Mouse (Mus musculus) heart, embryonic 15.5 days (tissue): ENCODE results near the gene Cacna2d4. TPM values are rescaled to one million over a fixed set of nuclear protein-coding genes. Genes with fewer than 3 reads are reported as not detected.

Source experiments
- ATAC-seq: fragments of 200-750 bp; cut with Nextera tagmentation; replicated peaks from 2 replicates; pipeline ENCODE4 v1.8.0; 2017; ENCODE audit warnings: low read depth, moderate TSS enrichment; ENCODE audit not compliant: insufficient number of reproducible peaks, insufficient read depth, low FRiP score
- H3K27ac ChIP-seq: fragments of 300-500 bp; sonication (generic); 2 replicates; pipeline ENCODE4 v1.5.1; 2015; ENCODE audit warnings: mild to moderate bottlenecking, inconsistent platforms
- H3K27me3 ChIP-seq: fragments of 300-500 bp; sonication (generic); 2 replicates; pipeline ENCODE4 v1.6.1; 2015; ENCODE audit warnings: inconsistent platforms
- H3K36me3 ChIP-seq: fragments of 300-500 bp; sonication (generic); 2 replicates; pipeline ENCODE4 v1.6.1; 2015; ENCODE audit warnings: mild to moderate bottlenecking, inconsistent platforms
- H3K4me1 ChIP-seq: fragments of 300-500 bp; sonication (generic); replicated peaks from 2 replicates; pipeline ENCODE4 v1.6.1; 2015; ENCODE audit warnings: inconsistent platforms
- H3K4me2 ChIP-seq: fragments of 300-500 bp; sonication (generic); 2 replicates; pipeline ENCODE4 v1.6.1; 2015; ENCODE audit warnings: inconsistent platforms, mild to moderate bottlenecking, moderate library complexity
- H3K4me3 ChIP-seq: fragments of 300-500 bp; sonication (generic); 2 replicates; pipeline ENCODE4 v1.5.1; 2015; ENCODE audit warnings: mild to moderate bottlenecking, inconsistent platforms
- H3K9ac ChIP-seq: fragments of 300-500 bp; sonication (generic); 2 replicates; pipeline ENCODE4 v1.6.1; 2015; ENCODE audit warnings: mild to moderate bottlenecking, inconsistent platforms
- H3K9me3 ChIP-seq: fragments of 300-500 bp; sonication (generic); replicated peaks from 2 replicates; pipeline ENCODE4 v1.6.1; 2016; ENCODE audit warnings: inconsistent platforms
- WGBS: fragments of 180-500 bp; shearing (Covaris S2); methylation state at CpG from one replicate; pipeline ENCODE4 v1.1.7; 2015; ENCODE audit warnings: mixed read lengths; 5-methylcytosine and 5-hydroxymethylcytosine counted together
- polyA plus RNA-seq: library from polyadenylated mRNA; unstranded; fragments of >200 nt; fragmentation: Nextera tagmentation; extraction: Ambion mirVana; gene quantifications from 2 replicates; pipeline ENCODE4 v1.2.1, GENCODE M21; 2015

The Cacna2d4 gene
- polyA plus RNA-seq, 1 experiment from 2014 or later, result not detected

DNA sequence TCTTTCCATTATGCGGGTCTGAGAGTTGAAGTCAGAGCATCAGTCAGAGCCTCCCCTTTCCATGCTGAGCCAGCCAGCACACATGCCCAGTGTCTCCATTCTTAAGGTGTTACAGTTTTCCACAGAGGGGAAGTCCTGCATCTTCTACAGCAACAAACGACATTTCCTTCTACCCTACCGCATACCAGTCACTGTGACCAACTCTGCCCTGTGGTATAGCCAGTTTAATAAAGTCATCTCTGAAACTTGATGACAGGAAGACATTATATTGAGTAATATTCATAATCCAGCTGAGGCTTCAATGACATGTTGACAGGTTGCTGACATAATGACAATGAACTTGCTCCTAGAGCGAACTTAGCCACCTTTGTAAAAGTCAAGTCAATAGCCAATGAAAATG lies 154.4 kb downstream of the Cacna2d4 start:
- Histone ChIP-seq H3K27ac (no peak overlapping the region), H3K36me3 (no peaks in the 10 kb centered on the region), H3K9ac (no peak overlapping the region), H3K4me2 (no peak overlapping the region), H3K27me3 (no peaks in the 10 kb centered on the region), H3K4me3 (no peak overlapping the region), H3K9me3 (no peaks in the 10 kb centered on the region), H3K4me1 (peaks cover 16% of the 10 kb centered on the region)
- ATAC-seq, result no peak
- 81% methylated on average over 4 of the region's 4 CpGs for WGBS

GRCm38 (mm10) chr6:119392836-119393235 lies 156.5 kb downstream of the Cacna2d4 start:
- no peak overlapping the region for H3K9ac ChIP-seq

DNA sequence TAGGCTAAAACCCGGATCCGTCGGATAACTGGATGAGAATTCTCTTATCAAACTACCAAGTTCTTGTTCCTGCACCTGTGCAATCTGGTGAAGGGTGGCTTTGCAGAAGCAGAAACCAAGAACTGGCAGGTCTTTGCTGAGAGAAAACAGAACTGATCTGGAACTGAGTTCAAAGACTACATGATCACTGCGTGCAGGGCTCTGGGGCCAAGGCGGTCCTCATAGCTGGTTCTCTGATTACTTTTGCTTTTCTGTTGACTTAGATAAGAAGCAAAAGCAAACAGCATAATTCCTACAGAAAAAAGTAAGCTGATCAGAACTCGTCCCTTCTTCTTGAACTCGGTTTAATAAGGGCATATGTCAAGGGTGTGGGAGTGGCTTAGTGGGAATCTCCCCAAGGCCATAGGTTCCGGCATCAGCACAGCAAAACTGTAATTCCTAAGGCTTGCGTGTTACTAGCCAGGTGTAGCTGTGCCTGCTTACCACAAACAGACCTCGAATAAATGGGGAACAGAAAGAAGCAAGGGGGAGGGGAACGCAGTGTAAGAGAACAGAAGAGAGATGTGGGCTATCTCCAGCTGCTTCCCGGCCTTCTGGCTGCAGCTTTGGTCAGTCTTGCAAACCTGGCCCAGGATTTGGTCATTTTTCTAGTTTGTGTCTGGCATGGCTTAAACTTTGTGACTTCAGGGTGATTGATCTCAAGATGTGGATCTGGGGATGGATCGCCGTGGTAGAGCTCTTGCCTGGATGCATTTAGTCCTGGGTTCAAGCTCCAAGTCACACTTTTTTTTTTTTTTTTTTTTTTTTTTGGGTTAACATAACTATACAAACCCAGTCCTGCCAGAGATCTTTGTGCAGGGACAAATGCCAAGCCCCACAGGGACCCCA lies 159.3 kb downstream of the Cacna2d4 start:
- Histone ChIP-seq H3K9me3 (no peaks in the 10 kb centered on the region), H3K36me3 (no peaks in the 10 kb centered on the region; the same call in 1 of the 2 replicates), H3K9ac (no peak overlapping the region), H3K4me1 (peaks cover 7% of the 10 kb centered on the region), H3K4me2 (no peak overlapping the region), H3K4me3 (no peak overlapping the region), H3K27ac (peak overlapping the region; percentile 55), H3K27me3 (no peaks in the 10 kb centered on the region)
- WGBS, result 69% methylated on average over 14 of the region's 14 CpGs
- no peak; the same call in 1 of the 2 replicates for ATAC-seq

More at GRCm38 (mm10) chr6:119392836-119393235, 156.5 kb downstream of the Cacna2d4 start:
- Histone ChIP-seq H3K4me1 (peaks cover 14% of the 10 kb centered on the region), H3K27ac (no peak overlapping the region), H3K27me3 (no peaks in the 10 kb centered on the region), H3K9me3 (no peaks in the 10 kb centered on the region), H3K36me3 (no peaks in the 10 kb centered on the region; the same call in 1 of the 2 replicates), H3K4me2 (no peak overlapping the region), H3K4me3 (no peak overlapping the region)
- no peak for ATAC-seq
- WGBS, result 68% methylated on average over 9 of the region's 9 CpGs

GRCm38 (mm10) chr6:119396309-119396634 lies 159.9 kb downstream of the Cacna2d4 start:
- no peak overlapping the region for H3K9ac ChIP-seq
- ATAC-seq, result peak; percentile 86

GRCm38 (mm10) chr6:119399371-119399770 lies 163.0 kb downstream of the Cacna2d4 start:
- Histone ChIP-seq H3K27me3 (no peaks in the 10 kb centered on the region), H3K4me2 (no peak overlapping the region), H3K27ac (no peak overlapping the region), H3K9ac (no peak overlapping the region), H3K9me3 (no peaks in the 10 kb centered on the region), H3K36me3 (no peaks in the 10 kb centered on the region; the same call in 1 of the 2 replicates), H3K4me3 (no peak overlapping the region), H3K4me1 (peaks cover 7% of the 10 kb centered on the region)
- WGBS, result 92% methylated on average over 3 of the region's 3 CpGs
- no peak for ATAC-seq

More at GRCm38 (mm10) chr6:119396309-119396634, 159.9 kb downstream of the Cacna2d4 start:
- Histone ChIP-seq H3K9me3 (no peaks in the 10 kb centered on the region), H3K4me2 (no peak overlapping the region), H3K27me3 (no peaks in the 10 kb centered on the region), H3K27ac (peak overlapping the region; percentile 55), H3K4me3 (no peak overlapping the region), H3K36me3 (no peaks in the 10 kb centered on the region; the same call in 1 of the 2 replicates), H3K4me1 (peaks cover 7% of the 10 kb centered on the region)
- 24% methylated on average over 5 of the region's 5 CpGs for WGBS

GRCm38 (mm10) chr6:119400649-119401048 lies 164.3 kb downstream of the Cacna2d4 start:
- no peak overlapping the region for H3K4me3 ChIP-seq
- no peaks in the 10 kb centered on the region for H3K9me3 ChIP-seq
- H3K27me3 ChIP-seq, result no peaks in the 10 kb centered on the region
- H3K4me2 ChIP-seq, result no peak overlapping the region
- no peaks in the 10 kb centered on the region; the same call in 1 of the 2 replicates for H3K36me3 ChIP-seq
- WGBS, result 76% methylated on average over 3 of the region's 3 CpGs
- ATAC-seq, result no peak
- H3K27ac ChIP-seq, result no peak overlapping the region
- H3K4me1 ChIP-seq, result peaks cover 7% of the 10 kb centered on the region
- no peak overlapping the region for H3K9ac ChIP-seq

DNA sequence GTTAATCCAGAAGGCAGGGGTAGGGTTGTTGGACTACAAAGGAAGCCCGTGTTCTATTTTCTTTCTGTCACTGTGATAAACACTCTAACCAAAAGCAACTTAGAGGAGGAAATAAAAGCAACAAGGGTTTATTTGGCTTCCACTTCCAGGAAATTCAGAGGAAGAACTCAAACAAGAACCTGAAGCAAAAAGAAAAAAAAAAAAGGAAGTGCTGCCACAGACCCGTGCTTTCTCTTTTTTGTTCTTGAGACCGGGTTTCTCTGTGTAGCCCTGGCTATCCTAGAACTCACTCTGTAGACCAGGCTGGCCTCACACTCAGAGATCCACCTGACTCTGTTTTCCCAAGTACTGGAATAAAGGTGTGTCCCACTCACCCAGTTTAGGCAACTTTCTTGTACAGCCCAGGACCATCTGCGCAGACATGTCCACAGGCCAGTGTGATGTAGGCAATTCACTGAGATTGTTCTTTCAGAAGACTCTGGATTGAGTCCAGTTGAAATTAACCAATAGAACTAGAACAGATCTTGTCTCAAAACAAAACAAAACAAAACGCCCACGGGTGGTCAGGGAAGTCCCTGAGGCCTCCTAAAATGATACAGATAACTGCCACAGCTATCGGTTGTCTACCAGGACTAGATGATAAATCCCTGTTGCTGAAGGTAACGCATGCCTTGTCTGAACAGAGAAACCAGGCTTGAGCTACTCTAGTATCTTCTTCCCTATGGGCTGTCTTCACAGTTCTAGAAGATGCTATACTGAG lies 165.4 kb downstream of the Cacna2d4 start:
- H3K4me2 ChIP-seq, result no peak overlapping the region
- 78% methylated on average over 8 of the region's 8 CpGs for WGBS
- H3K27me3 ChIP-seq, result no peaks in the 10 kb centered on the region
- H3K4me1 ChIP-seq, result peaks cover under 1% of the 10 kb centered on the region; the same call in 1 of the 2 replicates
- no peak overlapping the region for H3K27ac ChIP-seq
- no peak overlapping the region for H3K9ac ChIP-seq
- ATAC-seq, result no peak
- no peaks in the 10 kb centered on the region for H3K9me3 ChIP-seq
- no peaks in the 10 kb centered on the region; the same call in 1 of the 2 replicates for H3K36me3 ChIP-seq
- no peak overlapping the region for H3K4me3 ChIP-seq

Other genes starting within 250 kb of the Cacna2d4 start
- gene Dcp1b, start 61.3 kb upstream of the Cacna2d4 start, polyA plus RNA-seq, result 7.6 and 7.8 TPM in 2 replicates
- gene Cacna1c, start 40.1 kb upstream of the Cacna2d4 start, polyA plus RNA-seq, result 51.7 and 65.3 TPM in 2 replicates
- gene Lrtm2, start 94.2 kb downstream of the Cacna2d4 start, polyA plus RNA-seq, result 0.10 and 0.25 TPM in 2 replicates
- gene Adipor2, start 181.2 kb downstream of the Cacna2d4 start, polyA plus RNA-seq, result 31.2 and 33.9 TPM in 2 replicates
- 2.7 and 3.1 TPM in 2 replicates for gene Fbxl14, start 243.1 kb downstream of the Cacna2d4 start, polyA plus RNA-seq